Mouse (Mus musculus) forebrain, embryonic 12.5 days (tissue): ENCODE data around the gene Rpl19. TPM values are rescaled to one million over a fixed set of nuclear protein-coding genes. Genes with fewer than 3 reads are reported as not detected.

Experiments
- ATAC-seq: fragments of 200-750 bp; cut with Nextera tagmentation; 2 replicates; pipeline ENCODE4 v1.8.0; 2017; ENCODE audit warnings: moderate TSS enrichment; ENCODE audit not compliant: low FRiP score
- H3K27ac ChIP-seq: fragments of 300-500 bp; sonication (generic); 2 replicates; pipeline ENCODE4 v1.5.1; 2016; ENCODE audit warnings: mild to moderate bottlenecking
- H3K27me3 ChIP-seq: fragments of 300-500 bp; sonication (generic); 2 replicates; pipeline ENCODE4 v1.6.1; 2016; ENCODE audit warnings: mild to moderate bottlenecking
- H3K36me3 ChIP-seq: fragments of 300-500 bp; sonication (generic); replicated peaks from 2 replicates; pipeline ENCODE4 v1.6.1; 2016; ENCODE audit warnings: mild to moderate bottlenecking
- H3K4me1 ChIP-seq: fragments of 300-500 bp; sonication (generic); 2 replicates; pipeline ENCODE4 v1.6.1; 2016
- H3K4me2 ChIP-seq: fragments of 300-500 bp; sonication (generic); 2 replicates; pipeline ENCODE4 v1.6.1; 2016; ENCODE audit warnings: mild to moderate bottlenecking, moderate library complexity
- H3K4me3 ChIP-seq: fragments of 300-500 bp; sonication (generic); replicated peaks from 2 replicates; pipeline ENCODE4 v1.5.1; 2016; ENCODE audit warnings: mild to moderate bottlenecking
- H3K9ac ChIP-seq: fragments of 300-500 bp; sonication (generic); 2 replicates; pipeline ENCODE4 v1.6.1; 2016; ENCODE audit warnings: mild to moderate bottlenecking
- H3K9me3 ChIP-seq: fragments of 300-500 bp; sonication (generic); 2 replicates; pipeline ENCODE4 v1.6.1; 2016
- WGBS: fragments of 180-500 bp; shearing (Covaris S2); methylation state at CpG from one replicate; pipeline ENCODE4 v1.1.7; 2016; 5-methylcytosine and 5-hydroxymethylcytosine counted together
- microRNA-seq: library from miRNA; unstranded; fragments of <30 nt; microRNA quantifications from one replicate; pipeline ENCODE4, GENCODE M21; 2017
- polyA plus RNA-seq: library from polyadenylated mRNA; unstranded; fragments of >200 nt; fragmentation: Nextera tagmentation; extraction: Ambion mirVana; gene quantifications from 2 replicates; pipeline ENCODE4 v1.2.1, GENCODE M21; 2016

The Rpl19 gene
- polyA plus RNA-seq, 1 experiment from 2014 or later, result 747 TPM

- H3K9me3 ChIP-seq, result peaks cover 3% of the 10 kb centered on the region
- WGBS, result 55% methylated on average over 6 of the region's 6 CpGs
- H3K36me3 ChIP-seq, result no peaks in the 10 kb centered on the region
- H3K4me1 ChIP-seq, result peaks cover 8% of the 10 kb centered on the region
- H3K9ac ChIP-seq, result no peak overlapping the region
- no peak overlapping the region for H3K27ac ChIP-seq
- no peak overlapping the region for H3K4me2 ChIP-seq
- ATAC-seq, result no peak
- no peak overlapping the region for H3K4me3 ChIP-seq
- 0 out of 2 replicates have a peak, but pooled peaks cover 5% of the 10 kb centered on the region for H3K27me3 ChIP-seq
Observed at GRCm38 (mm10) chr11:98061904-98062562, 35.5 kb downstream of the Rpl19 start.

- Histone ChIP-seq H3K27me3 (no peaks in the 10 kb centered on the region), H3K4me2 (no peak overlapping the region), H3K4me1 (no peaks in the 10 kb centered on the region), H3K27ac (no peak overlapping the region), H3K9ac (no peak overlapping the region), H3K36me3 (no peaks in the 10 kb centered on the region), H3K4me3 (no peak overlapping the region), H3K9me3 (peaks cover 7% of the 10 kb centered on the region)
- 94% methylated on average over 12 of the region's 12 CpGs for WGBS
- ATAC-seq, result no peak
Observed at GRCm38 (mm10) chr11:98066201-98066600, 39.7 kb downstream of the Rpl19 start.

- Histone ChIP-seq H3K27me3 (no peaks in the 10 kb centered on the region), H3K9me3 (peaks cover 7% of the 10 kb centered on the region), H3K4me1 (no peaks in the 10 kb centered on the region), H3K4me3 (no peak overlapping the region), H3K27ac (no peak overlapping the region), H3K36me3 (no peaks in the 10 kb centered on the region), H3K9ac (no peak overlapping the region), H3K4me2 (no peak overlapping the region)
- WGBS, result 93% methylated on average over 21 of the region's 21 CpGs
- ATAC-seq, result no peak
Observed at GRCm38 (mm10) chr11:98067255-98067654, 40.7 kb downstream of the Rpl19 start.

GRCm38 (mm10) chr11:98073442-98073841, 46.9 kb downstream of the Rpl19 start:
- Histone ChIP-seq H3K9me3 (no peaks in the 10 kb centered on the region), H3K4me2 (no peak overlapping the region), H3K9ac (no peak overlapping the region), H3K27ac (no peak overlapping the region), H3K4me1 (peaks cover 6% of the 10 kb centered on the region; the same call in 1 of the 2 replicates), H3K36me3 (no peaks in the 10 kb centered on the region), H3K27me3 (no peaks in the 10 kb centered on the region), H3K4me3 (no peak overlapping the region)
- WGBS, result 94% methylated on average over 4 of the region's 4 CpGs
- no peak for ATAC-seq

- H3K4me1 ChIP-seq, result peaks cover 6% of the 10 kb centered on the region; the same call in 1 of the 2 replicates
- 16% methylated on average over 13 of the region's 13 CpGs for WGBS
- H3K27ac ChIP-seq, result no peak overlapping the region
- no peaks in the 10 kb centered on the region for H3K27me3 ChIP-seq
- H3K9ac ChIP-seq, result no peak overlapping the region
- no peak overlapping the region for H3K4me3 ChIP-seq
- no peak overlapping the region for H3K4me2 ChIP-seq
- H3K36me3 ChIP-seq, result no peaks in the 10 kb centered on the region
- no peaks in the 10 kb centered on the region for H3K9me3 ChIP-seq
- 0 out of 2 replicates have a peak, but pooled peaks have one; percentile 14 for ATAC-seq
Observed at GRCm38 (mm10) chr11:98075195-98075808, 48.8 kb downstream of the Rpl19 start.

- Histone ChIP-seq H3K4me1 (peaks cover 6% of the 10 kb centered on the region; the same call in 1 of the 2 replicates), H3K4me2 (no peak overlapping the region), H3K9ac (no peak overlapping the region), H3K9me3 (no peaks in the 10 kb centered on the region), H3K27me3 (no peaks in the 10 kb centered on the region), H3K27ac (no peak overlapping the region), H3K36me3 (peaks cover 6% of the 10 kb centered on the region; the same call in 1 of the 2 replicates), H3K4me3 (no peak overlapping the region)
- WGBS, result 83% methylated on average over 8 of the region's 8 CpGs
- ATAC-seq, result no peak
Observed at GRCm38 (mm10) chr11:98077086-98077485, 50.6 kb downstream of the Rpl19 start.

Small RNA genes within 50 kb of the gene (microRNA-seq; reads per million reads assigned to microRNA genes)
- gene Gm27597, result not detected

Other genes with a start within 250 kb of the Rpl19 start
- 392 and 426 TPM in 2 replicates for gene Rpl23, start 244.3 kb upstream of the Rpl19 start, polyA plus RNA-seq
- gene Lasp1, start 227.7 kb upstream of the Rpl19 start, polyA plus RNA-seq, result 103 and 109 TPM in 2 replicates
- gene B230217C12Rik, start 185.9 kb upstream of the Rpl19 start, polyA plus RNA-seq, result 15.1 and 17.0 TPM in 2 replicates
- gene Fbxo47, start 142.6 kb upstream of the Rpl19 start, polyA plus RNA-seq, result 0.60 and 0.91 TPM in 2 replicates
- 0.22 and 0.33 TPM in 2 replicates for gene Plxdc1, start 40.3 kb upstream of the Rpl19 start, polyA plus RNA-seq
- gene Arl5c, start 30.5 kb upstream of the Rpl19 start, polyA plus RNA-seq, result 7.0 and 7.8 TPM in 2 replicates
- 22.5 and 29.3 TPM in 2 replicates for gene Cacnb1, start 3.7 kb upstream of the Rpl19 start, polyA plus RNA-seq
- gene Stac2, start 26.8 kb downstream of the Rpl19 start, polyA plus RNA-seq, result 1.6 TPM in 2 replicates
- gene Fbxl20, start 123.7 kb downstream of the Rpl19 start, polyA plus RNA-seq, result 29.5 and 29.9 TPM in 2 replicates
- 68.7 and 79.9 TPM in 2 replicates for gene Med1, start 166.6 kb downstream of the Rpl19 start, polyA plus RNA-seq
- gene Cdk12, start 176.3 kb downstream of the Rpl19 start, polyA plus RNA-seq, result 17.9 and 20.0 TPM in 2 replicates